Mouse (Mus musculus): Measurements from ENCODE around the gene Mrpl58. TPM values are rescaled to one million over a fixed set of nuclear protein-coding genes. Genes with fewer than 3 reads are reported as not detected.

Mrpl58 gene
- polyA plus RNA-seq, 1 experiment from 2014 or later = 180 TPM

- H3K4me3 ChIP-seq (ENCODE audit: low read depth, low read length) = peak overlapping the region; percentile 95; the same call in 1 of the 2 replicates
- H3K4me1 ChIP-seq (ENCODE audit: insufficient read depth, low read depth, low read length) = peaks cover 8% of the 10 kb centered on the region; the same call in 1 of the 2 replicates
- no peak for DNase-seq (ENCODE audit: low spot score)
- no peaks in the 10 kb centered on the region for H3K9me3 ChIP-seq (ENCODE audit: low read length)
- no peaks in the 10 kb centered on the region for H3K27me3 ChIP-seq (replicated peaks; ENCODE audit: insufficient read depth, low read length)
- H3K4me2 ChIP-seq (replicated peaks; ENCODE audit: low read depth, low read length) = peak overlapping the region; percentile 89; the same call in 1 of the 2 replicates
- ATAC-seq = no peak
- no peak overlapping the region for H3K9ac ChIP-seq (replicated peaks; ENCODE audit: low read depth)
- no peaks in the 10 kb centered on the region; the same call in 1 of the 2 replicates for H3K36me3 ChIP-seq (ENCODE audit: insufficient read depth, low read length)
- TF ChIP-seq CTCF (IDR thresholded peaks at IDR 0.05) (no peak), EP300 (IDR thresholded peaks at IDR 0.05) (no peak)
- H3K27ac ChIP-seq (ENCODE audit: low read length) = no peak overlapping the region
- WGBS = 44% methylated on average over 1 of the region's 1 CpGs
These were observed 17.8 kb downstream of the Mrpl58 start for GRCm38 (mm10) chr11:115421328-115421727.

- H3K4me2 ChIP-seq (replicated peaks; ENCODE audit: low read depth, low read length) = no peak overlapping the region
- TF ChIP-seq EP300 (IDR thresholded peaks at IDR 0.05) (no peak), CTCF (IDR thresholded peaks at IDR 0.05) (no peak)
- H3K36me3 ChIP-seq (ENCODE audit: insufficient read depth, low read length) = no peaks in the 10 kb centered on the region; the same call in 1 of the 2 replicates
- H3K27me3 ChIP-seq (replicated peaks; ENCODE audit: insufficient read depth, low read length) = no peaks in the 10 kb centered on the region
- ATAC-seq = no peak
- no peak overlapping the region for H3K27ac ChIP-seq (ENCODE audit: low read length)
- no peaks in the 10 kb centered on the region for H3K9me3 ChIP-seq (ENCODE audit: low read length)
- no peak overlapping the region for H3K4me3 ChIP-seq (ENCODE audit: low read depth, low read length)
- 89% methylated on average over 16 of the region's 16 CpGs for WGBS
- no peak for DNase-seq (ENCODE audit: low spot score)
- peaks cover 8% of the 10 kb centered on the region; the same call in 1 of the 2 replicates for H3K4me1 ChIP-seq (ENCODE audit: insufficient read depth, low read depth, low read length)
- H3K9ac ChIP-seq (replicated peaks; ENCODE audit: low read depth) = no peak overlapping the region
These were observed 18.4 kb downstream of the Mrpl58 start for GRCm38 (mm10) chr11:115421972-115422371.

GRCm38 (mm10) chr11:115423091-115423490, 19.5 kb downstream of the Mrpl58 start:
- no peak for DNase-seq (ENCODE audit: low spot score)
- H3K9ac ChIP-seq (replicated peaks; ENCODE audit: low read depth) = no peak overlapping the region
- H3K4me1 ChIP-seq (ENCODE audit: insufficient read depth, low read depth, low read length) = peaks cover 8% of the 10 kb centered on the region; the same call in 1 of the 2 replicates
- no peaks in the 10 kb centered on the region; the same call in 1 of the 2 replicates for H3K36me3 ChIP-seq (ENCODE audit: insufficient read depth, low read length)
- no peak overlapping the region for H3K4me2 ChIP-seq (replicated peaks; ENCODE audit: low read depth, low read length)
- no peaks in the 10 kb centered on the region for H3K9me3 ChIP-seq (ENCODE audit: low read length)
- TF ChIP-seq CTCF (IDR thresholded peaks at IDR 0.05) (no peak), EP300 (IDR thresholded peaks at IDR 0.05) (no peak)
- no peak overlapping the region for H3K4me3 ChIP-seq (ENCODE audit: low read depth, low read length)
- H3K27ac ChIP-seq (ENCODE audit: low read length) = no peak overlapping the region
- H3K27me3 ChIP-seq (replicated peaks; ENCODE audit: insufficient read depth, low read length) = no peaks in the 10 kb centered on the region
- WGBS = 90% methylated on average over 3 of the region's 3 CpGs
- ATAC-seq = no peak

GRCm38 (mm10) chr11:115424666-115425065, 21.1 kb downstream of the Mrpl58 start:
- H3K4me2 ChIP-seq (replicated peaks; ENCODE audit: low read depth, low read length) = no peak overlapping the region
- ATAC-seq = no peak
- no peak overlapping the region for H3K4me3 ChIP-seq (ENCODE audit: low read depth, low read length)
- DNase-seq (ENCODE audit: low spot score) = no peak
- peaks cover 6% of the 10 kb centered on the region; the same call in 1 of the 2 replicates for H3K4me1 ChIP-seq (ENCODE audit: insufficient read depth, low read depth, low read length)
- H3K9me3 ChIP-seq (ENCODE audit: low read length) = no peaks in the 10 kb centered on the region
- H3K27me3 ChIP-seq (replicated peaks; ENCODE audit: insufficient read depth, low read length) = no peaks in the 10 kb centered on the region
- no peak overlapping the region for H3K27ac ChIP-seq (ENCODE audit: low read length)
- TF ChIP-seq EP300 (IDR thresholded peaks at IDR 0.05) (no peak), CTCF (IDR thresholded peaks at IDR 0.05) (no peak)
- H3K9ac ChIP-seq (replicated peaks; ENCODE audit: low read depth) = no peak overlapping the region
- WGBS = 84% methylated on average over 7 of the region's 7 CpGs
- H3K36me3 ChIP-seq (ENCODE audit: insufficient read depth, low read length) = peaks cover 6% of the 10 kb centered on the region; the same call in 1 of the 2 replicates

- Histone ChIP-seq H3K9ac (replicated peaks; ENCODE audit: low read depth) (no peak overlapping the region), H3K27me3 (replicated peaks; ENCODE audit: insufficient read depth, low read length) (no peaks in the 10 kb centered on the region), H3K4me3 (ENCODE audit: low read depth, low read length) (no peak overlapping the region), H3K4me2 (replicated peaks; ENCODE audit: low read depth, low read length) (no peak overlapping the region), H3K27ac (ENCODE audit: low read length) (no peak overlapping the region), H3K9me3 (ENCODE audit: low read length) (no peaks in the 10 kb centered on the region), H3K36me3 (ENCODE audit: insufficient read depth, low read length) (peaks cover 15% of the 10 kb centered on the region; the same call in 1 of the 2 replicates), H3K4me1 (ENCODE audit: insufficient read depth, low read depth, low read length) (peaks cover 5% of the 10 kb centered on the region; the same call in 1 of the 2 replicates)
- no peak for ATAC-seq
- TF ChIP-seq EP300 (IDR thresholded peaks at IDR 0.05) (no peak), CTCF (IDR thresholded peaks at IDR 0.05) (no peak)
- 89% methylated on average over 6 of the region's 6 CpGs for WGBS
- DNase-seq (ENCODE audit: low spot score) = no peak
These were observed 22.1 kb downstream of the Mrpl58 start for GRCm38 (mm10) chr11:115425671-115426070.

- peak; percentile 86 for ATAC-seq
- Histone ChIP-seq H3K27me3 (replicated peaks; ENCODE audit: insufficient read depth, low read length) (no peaks in the 10 kb centered on the region), H3K9ac (replicated peaks; ENCODE audit: low read depth) (no peak overlapping the region), H3K4me2 (replicated peaks; ENCODE audit: low read depth, low read length) (no peak overlapping the region), H3K36me3 (ENCODE audit: insufficient read depth, low read length) (peaks cover 16% of the 10 kb centered on the region; the same call in 1 of the 2 replicates), H3K27ac (ENCODE audit: low read length) (0 out of 2 replicates have a peak overlapping the region, but pooled peaks have one; percentile 28), H3K9me3 (ENCODE audit: low read length) (no peaks in the 10 kb centered on the region), H3K4me3 (ENCODE audit: low read depth, low read length) (no peak overlapping the region), H3K4me1 (ENCODE audit: insufficient read depth, low read depth, low read length) (no peaks in the 10 kb centered on the region)
- 32% methylated on average over 20 of the region's 20 CpGs for WGBS
- DNase-seq (ENCODE audit: low spot score) = peak; percentile 84
- no peak for TF ChIP-seq EP300 (IDR thresholded peaks at IDR 0.05)
- TF ChIP-seq CTCF (IDR thresholded peaks at IDR 0.05) = peak; percentile 87
These were observed 24.2 kb downstream of the Mrpl58 start for GRCm38 (mm10) chr11:115427482-115428331.
